Mouse (Mus musculus): ENCODE data around the gene Gm21987.

DNA sequence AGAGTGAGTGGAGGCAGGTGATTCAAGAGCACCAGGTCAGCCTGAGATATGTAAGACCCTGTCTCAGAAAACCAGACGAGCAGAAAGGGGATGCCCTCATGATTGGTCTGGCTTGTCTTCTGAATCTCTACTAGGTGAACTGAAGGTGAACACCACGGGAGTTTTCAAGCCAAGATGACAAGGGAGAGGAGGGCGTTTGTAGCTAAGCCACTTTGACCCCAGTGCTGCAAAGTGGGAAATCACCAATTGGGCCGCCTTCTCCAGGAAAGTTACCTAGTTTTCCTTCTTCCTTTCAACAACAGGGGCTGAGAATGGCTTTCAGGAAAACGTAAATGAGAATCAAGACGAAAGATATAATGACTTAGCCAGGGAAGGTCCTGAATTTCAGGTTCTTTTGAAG is 41.9 kb downstream of the Gm21987 start:
- TF ChIP-seq TAL1 (IDR thresholded peaks at IDR 0.05; ENCODE audit: low read length) (no peak), GATA1 (IDR thresholded peaks at IDR 0.05; ENCODE audit: low read length) (no peak)
